Mouse (Mus musculus): ENCODE results near the gene Ighmbp2.

Gene Ighmbp2

DNA sequence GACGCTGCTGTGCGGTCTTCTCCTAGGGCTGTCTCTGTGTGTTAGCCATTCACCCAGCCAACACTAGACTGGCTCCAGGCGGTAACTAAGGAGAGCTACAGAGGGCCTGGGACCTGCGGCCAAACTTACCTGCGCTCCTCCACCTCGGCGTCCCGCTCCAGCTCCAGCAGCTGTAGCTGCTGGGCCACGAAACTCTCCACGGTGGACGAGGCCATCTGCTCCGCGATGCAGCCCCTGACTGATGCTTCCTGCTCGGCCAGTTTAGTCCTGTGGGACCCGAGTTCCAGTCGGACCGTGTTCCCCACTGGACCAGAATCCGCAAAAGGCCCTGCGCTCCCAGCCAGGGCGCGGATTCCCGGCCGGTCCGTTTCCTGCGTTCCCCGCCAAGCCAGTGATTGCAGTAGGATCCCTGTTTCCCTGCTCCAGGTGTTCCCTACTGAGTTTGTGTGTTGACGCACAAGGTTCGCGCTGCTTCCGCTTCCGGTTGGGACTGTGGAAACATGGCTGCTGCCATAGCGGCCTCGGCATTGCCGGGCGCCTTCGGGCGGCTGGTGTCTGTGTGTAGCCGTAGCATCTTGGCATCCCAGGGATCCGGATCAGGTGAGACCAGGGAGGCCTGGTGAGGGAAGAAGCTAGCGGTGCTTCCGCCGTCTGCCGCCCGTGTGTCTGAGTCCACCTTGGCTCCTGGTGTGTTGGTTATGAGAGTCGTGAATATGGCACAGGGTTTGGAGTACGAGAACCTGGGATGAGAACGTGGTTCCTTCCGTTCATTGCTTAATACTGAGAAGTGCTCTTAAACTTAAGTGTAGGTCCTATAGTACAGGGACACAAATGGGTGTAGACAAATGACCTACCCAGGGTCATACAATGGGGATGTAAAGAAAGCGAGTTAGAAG lies at the start of gene Ighmbp2, which contains the start of gene Mrpl21:
Gene Ighmbp2, minus strand, starts transcription at position 446 of the 896 bp plus-strand sequence.
Gene Mrpl21, plus strand, starts transcription at position 330 of the 896 bp plus-strand sequence.
- peak; percentile 89 for DNase-seq

DNA sequence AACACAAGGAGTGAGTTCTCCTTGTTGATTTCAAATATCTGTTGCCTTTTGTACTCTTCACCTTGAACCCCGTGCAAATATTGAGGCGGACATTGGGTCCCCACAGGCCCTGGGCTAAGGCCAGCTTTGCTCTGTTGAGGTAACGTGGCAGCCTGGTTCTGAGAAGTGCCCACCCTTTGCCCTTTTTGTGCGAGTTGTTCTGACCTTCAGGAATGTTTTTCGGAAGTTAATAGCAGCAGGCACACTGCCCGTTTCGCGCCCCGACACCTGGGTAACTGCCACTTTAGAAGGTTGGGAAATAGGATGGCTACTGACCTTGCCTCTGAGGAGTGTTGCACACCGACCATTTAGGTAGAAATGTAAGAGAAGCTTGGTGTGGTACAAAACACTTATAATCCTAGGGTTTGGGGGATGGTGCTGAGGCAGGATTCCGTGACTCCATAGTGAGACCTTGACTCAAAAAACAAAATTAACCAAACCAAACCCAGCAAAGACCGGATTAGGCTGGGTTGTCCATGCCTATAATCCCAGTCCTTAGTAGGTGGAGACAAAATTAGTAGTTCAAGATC lies 43.7 kb upstream of the Ighmbp2 start:
- DNase-seq, result no peak

DNA sequence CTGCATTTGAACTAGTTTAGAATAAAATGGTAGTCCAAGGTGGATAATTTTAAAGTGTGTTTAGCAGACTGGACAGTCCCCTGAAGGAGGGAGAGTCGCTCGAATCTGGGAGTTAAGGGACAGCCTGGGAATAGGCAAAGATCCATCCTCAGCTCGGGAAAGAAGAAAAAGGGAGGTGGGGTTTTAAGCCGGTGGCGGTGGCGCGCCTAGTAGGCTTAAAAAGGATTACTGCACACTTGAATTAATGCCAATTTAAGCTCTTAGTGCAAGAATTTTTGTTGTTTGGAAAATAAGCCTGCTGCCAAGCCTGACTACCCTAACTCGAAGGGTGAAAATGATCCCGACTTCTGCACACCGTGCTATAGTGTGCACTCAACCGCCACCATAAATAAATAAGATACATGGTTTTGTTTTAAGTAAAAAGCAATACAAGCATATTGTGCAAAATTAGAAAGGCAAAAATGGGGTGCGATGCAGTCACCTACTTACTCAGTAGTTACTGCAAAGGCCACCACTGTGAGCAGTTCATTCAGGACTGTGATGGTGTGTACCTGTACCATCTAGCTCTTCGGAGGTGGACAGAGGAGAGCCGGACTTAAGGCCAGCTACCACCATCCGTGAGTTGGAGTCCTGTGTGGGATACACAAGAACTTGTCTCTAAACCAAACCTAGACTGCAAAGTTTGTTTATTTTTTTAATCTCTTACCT lies 43.1 kb upstream of the Ighmbp2 start:
- no peak for DNase-seq

GRCm38 (mm10) chr19:3324931-3325711 lies 42.3 kb upstream of the Ighmbp2 start:
- peak; percentile 85 for DNase-seq

DNA sequence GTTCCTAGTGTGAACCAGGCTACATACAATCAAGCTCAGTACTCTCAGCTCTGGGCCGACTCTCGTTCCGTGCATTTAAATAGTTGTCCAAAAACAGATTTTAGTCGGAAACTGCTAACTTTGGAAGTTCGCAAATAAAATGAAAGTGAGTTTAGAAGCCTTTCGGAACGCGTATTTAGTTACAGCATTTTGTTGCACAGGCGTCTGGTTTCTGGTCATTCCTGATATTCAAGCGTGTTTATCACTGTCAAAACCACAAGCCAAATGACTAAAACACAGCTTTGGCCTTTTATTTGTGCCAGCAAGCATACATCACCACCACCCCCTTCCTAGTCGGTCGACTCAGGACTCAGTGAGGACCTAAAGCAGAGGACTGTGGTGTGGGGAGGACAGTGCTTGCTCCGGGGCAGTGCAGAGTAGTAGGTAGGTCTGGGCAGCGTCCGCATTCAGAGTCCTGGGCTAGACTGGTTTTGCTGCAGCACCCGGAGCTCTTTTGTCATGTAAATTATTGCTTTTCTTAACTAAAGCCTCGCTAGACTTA lies 41.5 kb upstream of the Ighmbp2 start:
- no peak for DNase-seq

DNA sequence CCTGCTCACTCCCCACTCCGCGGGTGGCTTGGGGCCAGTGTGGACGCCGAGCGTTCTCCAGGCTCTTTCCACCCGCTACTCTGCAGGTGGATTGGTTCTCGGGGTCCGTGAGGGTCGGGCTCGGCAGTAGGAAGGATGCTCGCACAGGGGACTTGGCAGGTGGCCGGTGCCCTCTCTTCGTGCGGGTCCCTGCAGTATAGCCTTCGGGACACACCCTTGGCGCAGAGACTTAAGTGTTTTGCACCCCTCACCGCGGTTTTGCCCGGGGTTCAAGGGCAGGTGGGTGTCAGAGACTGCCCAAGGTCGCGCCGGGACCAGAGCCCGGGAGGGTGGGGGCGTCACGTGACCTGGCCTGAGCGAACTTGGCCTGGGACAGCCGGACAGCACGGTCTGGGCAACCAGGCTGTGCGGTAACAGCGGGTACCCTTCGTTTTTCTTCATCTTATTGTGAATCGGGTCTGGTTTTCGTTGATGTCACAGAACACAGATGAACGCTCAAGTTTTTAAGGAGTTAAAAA lies 41.0 kb upstream of the Ighmbp2 start:
- DNase-seq, result peak; percentile 40

GRCm38 (mm10) chr19:3323201-3323621 lies 40.4 kb upstream of the Ighmbp2 start:
- DNase-seq, result peak; percentile 58

GRCm38 (mm10) chr19:3322261-3322969 lies 39.6 kb upstream of the Ighmbp2 start, which contains the start of gene Cpt1a:
Gene Cpt1a (plus strand): TSS chr19:3322334.
- peak; percentile 29 for DNase-seq

- DNase-seq, result no peak
Observed at GRCm38 (mm10) chr19:3321617-3322016, 38.8 kb upstream of the Ighmbp2 start.

GRCm38 (mm10) chr19:3320801-3321200 lies 38.0 kb upstream of the Ighmbp2 start:
- DNase-seq, result no peak

DNA sequence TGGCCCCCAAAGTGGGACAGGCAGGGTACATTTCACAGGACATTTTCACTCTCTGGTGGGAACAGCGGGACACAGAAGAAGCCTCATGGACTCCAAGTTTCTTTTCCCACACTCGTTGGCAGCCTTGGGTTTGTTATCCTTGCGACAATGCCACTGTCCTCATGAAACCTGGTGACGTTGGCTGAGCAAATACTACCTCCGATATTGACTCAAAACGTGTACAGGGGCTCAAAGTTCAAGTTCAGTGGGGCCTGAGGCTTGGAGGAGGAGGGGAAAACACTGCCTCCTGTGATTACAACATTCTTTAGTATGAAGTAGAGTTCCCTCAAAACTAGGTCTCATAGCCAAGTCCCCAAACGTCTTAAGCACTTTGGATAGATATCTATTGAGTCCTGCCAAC lies 37.3 kb upstream of the Ighmbp2 start:
- DNase-seq, result no peak

DNA sequence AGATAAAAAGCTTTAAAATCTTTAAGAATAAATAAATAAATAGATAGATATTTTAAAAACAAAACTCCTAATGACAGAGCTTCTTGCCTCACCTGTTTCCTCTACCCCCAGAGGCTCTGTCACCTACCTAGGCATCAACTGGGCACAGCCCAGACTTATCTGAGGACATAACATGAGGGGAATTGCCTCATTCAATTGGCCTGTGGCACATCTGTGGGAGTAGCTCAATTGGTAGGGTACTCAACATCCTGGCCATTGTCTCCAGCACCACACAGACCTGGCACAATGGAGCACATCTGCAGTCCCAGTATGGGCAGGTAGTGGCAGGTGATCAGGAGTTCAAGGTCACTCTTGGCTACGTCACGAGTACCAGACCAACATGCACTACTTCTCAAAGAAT lies 36.5 kb upstream of the Ighmbp2 start:
- no peak for DNase-seq

DNA sequence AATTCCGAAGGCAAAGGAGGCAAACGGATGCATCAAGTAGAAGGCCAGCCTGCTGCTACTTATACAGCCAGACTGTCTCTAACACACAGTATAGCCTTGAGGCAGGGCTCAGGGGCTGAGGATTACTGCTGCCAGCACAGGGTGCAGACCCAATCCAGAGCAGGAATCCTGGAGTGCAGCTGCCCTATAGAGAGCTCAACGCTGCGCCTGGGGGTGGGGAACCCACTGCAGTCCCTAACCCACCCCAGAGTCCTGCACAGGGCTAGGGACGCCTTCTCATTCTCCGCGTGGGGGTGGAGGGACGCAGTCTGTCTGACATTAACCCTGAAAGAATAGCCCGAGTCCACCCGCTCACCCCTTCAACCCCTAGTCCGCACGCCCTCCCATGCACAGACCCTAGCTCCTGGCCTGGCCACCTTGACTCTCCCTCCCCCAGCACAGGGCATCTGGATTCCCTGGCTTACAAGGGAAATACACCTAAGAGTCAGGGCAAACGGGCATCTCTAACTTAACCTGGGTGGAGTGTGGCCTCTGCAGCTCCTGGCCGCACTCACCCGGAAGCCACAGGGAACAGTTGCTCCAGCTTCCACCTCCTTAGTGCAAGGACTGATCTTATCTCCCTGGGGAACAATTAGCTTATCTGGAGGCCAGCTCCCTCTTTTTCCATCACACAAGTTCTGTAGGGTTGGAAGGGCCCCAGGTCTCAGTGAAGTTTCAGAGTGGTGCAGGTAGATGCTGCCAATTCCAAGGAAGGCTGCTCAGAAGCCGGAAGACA lies 24.5 kb upstream of the Ighmbp2 start:
- no peak for DNase-seq

DNA sequence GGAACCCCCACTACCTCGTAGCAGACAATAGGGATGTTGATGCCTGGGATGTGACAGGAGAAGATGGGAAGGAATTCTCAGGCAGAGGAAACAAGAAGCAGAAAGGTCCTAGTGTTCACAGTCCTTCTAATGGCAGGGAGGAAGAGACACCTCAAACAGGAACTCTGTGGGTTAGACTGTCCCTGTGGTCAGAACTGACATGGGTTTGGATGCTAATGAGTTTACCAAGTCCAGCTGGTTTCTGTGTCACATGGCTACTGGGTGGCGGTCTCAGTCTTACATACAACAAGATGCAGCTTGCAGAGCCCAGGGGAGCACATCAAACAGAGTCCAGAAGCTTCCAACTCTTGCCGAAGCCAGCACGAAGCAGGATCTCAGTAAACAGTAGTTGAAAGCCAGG lies 21.2 kb upstream of the Ighmbp2 start:
- DNase-seq, result no peak

GRCm38 (mm10) chr19:3297775-3298174 lies 15.0 kb upstream of the Ighmbp2 start:
- DNase-seq, result no peak

DNA sequence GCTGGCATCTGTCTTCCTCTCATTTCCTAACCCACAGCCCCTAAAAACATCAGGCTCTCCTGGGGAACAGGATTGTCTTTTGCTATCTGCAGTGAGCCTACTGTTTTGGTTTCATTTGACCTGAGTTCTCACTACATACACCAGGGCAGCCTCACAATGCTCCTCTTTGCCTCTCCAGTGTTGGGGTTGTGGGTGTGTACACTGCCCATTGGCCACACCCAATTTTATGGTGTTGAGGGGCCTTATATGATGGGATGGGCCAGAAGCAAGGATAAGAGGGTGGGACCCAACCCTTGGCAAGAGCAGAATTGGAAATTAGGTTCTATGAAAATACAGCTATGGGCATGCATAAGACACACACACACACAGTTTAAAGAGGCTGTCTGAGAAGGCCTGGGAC lies 14.2 kb upstream of the Ighmbp2 start:
- no peak for DNase-seq

DNA sequence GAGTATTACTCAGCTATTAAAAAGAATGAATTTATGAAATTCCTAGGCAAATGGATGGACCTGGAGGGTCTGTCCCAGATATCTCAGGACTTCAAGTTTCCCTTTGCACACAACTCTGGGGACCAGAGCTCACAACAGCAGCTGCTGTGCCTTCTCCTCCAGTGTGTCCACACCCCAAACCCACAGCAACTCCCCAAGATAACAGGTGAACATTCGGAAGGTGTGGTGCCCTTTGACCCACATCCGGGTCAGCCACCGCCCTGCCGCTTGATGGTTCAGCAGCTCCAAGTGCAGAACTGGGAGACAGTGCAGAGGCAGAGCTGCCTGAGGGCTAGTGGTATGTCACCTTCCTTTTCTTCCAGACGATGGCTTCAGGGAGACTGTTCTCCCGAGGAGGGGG lies 12.4 kb upstream of the Ighmbp2 start:
- no peak for DNase-seq

DNA sequence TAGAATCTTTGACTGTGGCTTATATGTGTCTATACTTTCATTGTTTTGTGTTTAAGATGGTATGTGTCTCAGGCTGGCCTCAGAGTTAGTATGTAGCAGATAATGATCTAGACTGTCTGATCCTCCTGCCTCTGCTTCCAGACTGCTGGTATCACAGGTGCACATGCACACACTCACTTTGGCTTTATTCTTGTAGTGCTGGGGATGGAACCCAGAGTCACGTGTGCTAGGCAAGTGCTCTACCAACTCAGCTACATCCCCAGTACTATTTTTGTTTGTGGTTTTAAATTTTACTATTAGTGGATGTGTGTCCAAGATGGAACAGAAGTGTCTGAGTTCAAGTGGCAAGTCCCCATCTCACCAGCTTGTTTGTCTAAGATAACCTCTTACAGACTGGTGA lies 10.2 kb upstream of the Ighmbp2 start:
- DNase-seq, result no peak

GRCm38 (mm10) chr19:3292028-3292427 lies 9.2 kb upstream of the Ighmbp2 start:
- peak; percentile 33 for DNase-seq

DNA sequence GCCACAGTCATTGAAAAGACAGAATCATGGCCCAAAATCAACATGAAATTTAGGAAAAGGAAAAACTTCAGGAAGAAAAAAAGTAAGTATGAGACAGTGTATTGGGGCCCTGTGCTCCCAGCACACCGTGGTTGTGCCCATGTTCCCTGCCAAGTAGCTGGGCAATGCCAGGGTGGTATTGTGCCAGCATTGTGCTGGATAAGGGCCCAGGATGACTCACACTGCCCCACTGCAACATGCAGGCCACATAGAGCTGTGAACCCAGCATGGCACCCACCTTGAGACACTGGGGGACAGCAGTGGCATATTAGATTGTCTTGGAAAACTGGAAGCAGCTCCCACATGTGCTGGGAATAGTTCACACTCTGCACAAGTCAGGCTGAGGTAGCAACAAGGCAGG lies 6.2 kb upstream of the Ighmbp2 start:
- no peak for DNase-seq

- no peak for DNase-seq
Observed at GRCm38 (mm10) chr19:3281886-3282285, 931 bp downstream of the Ighmbp2 start.

Measured in layer of hippocampus, adult 9-11 months (tissue).